Mouse (Mus musculus): ENCODE data around the gene 2310033P09Rik.
"Not testable (repeated sequence)": the region's sequence is repeated elsewhere in the genome, so short reads cannot be mapped to it uniquely, and the experiment has no call there.

- TF ChIP-seq CTCF (IDR thresholded peaks at IDR 0.05; ENCODE audit: low read depth, low read length); POLR2A (IDR thresholded peaks at IDR 0.05; ENCODE audit: extremely low read depth, insufficient read depth, low read length): not testable (repeated sequence)
These were observed 3.4 kb downstream of the 2310033P09Rik start for GRCm38 (mm10) chr11:59211561-59211960.

All from liver, adult 2 months (tissue).